Mouse (Mus musculus): ENCODE results near the gene Nanos1.

Gene Nanos1

GRCm38 (mm10) chr19:60755438-60756191, at the start of gene Nanos1:
Nanos1 (plus strand) TSS chr19:60755987.
- DNase-seq (ENCODE audit: low read depth in 2 of 2, low spot score in 2 of 2): peak; percentile 88 to 89

GRCm38 (mm10) chr19:60709193-60709900, 46.4 kb upstream of the Nanos1 start:
- no peak for DNase-seq (ENCODE audit: low read depth in 2 of 2, low spot score in 2 of 2)

GRCm38 (mm10) chr19:60710196-60710595, 45.6 kb upstream of the Nanos1 start:
- no peak for DNase-seq (ENCODE audit: low read depth in 2 of 2, low spot score in 2 of 2)

GRCm38 (mm10) chr19:60712577-60712976, 43.2 kb upstream of the Nanos1 start:
- no peak for DNase-seq (ENCODE audit: low read depth in 2 of 2, low spot score in 2 of 2)

GRCm38 (mm10) chr19:60716381-60716780, 39.4 kb upstream of the Nanos1 start:
- no peak for DNase-seq (ENCODE audit: low read depth in 2 of 2, low spot score in 2 of 2)

- DNase-seq (ENCODE audit: low read depth in 2 of 2, low spot score in 2 of 2): peak; percentile 23 to 55
Observed at GRCm38 (mm10) chr19:60730281-60730852, 25.4 kb upstream of the Nanos1 start.

GRCm38 (mm10) chr19:60731299-60731698, 24.5 kb upstream of the Nanos1 start:
- DNase-seq (ENCODE audit: low read depth in 2 of 2, low spot score in 2 of 2): no peak

GRCm38 (mm10) chr19:60731966-60732365, 23.8 kb upstream of the Nanos1 start:
- DNase-seq (ENCODE audit: low read depth in 2 of 2, low spot score in 2 of 2): no peak

- DNase-seq (ENCODE audit: low read depth in 2 of 2, low spot score in 2 of 2): no peak
Observed at GRCm38 (mm10) chr19:60740560-60740959, 15.2 kb upstream of the Nanos1 start.

GRCm38 (mm10) chr19:60743767-60744547, 11.8 kb upstream of the Nanos1 start:
- no peak for DNase-seq (ENCODE audit: low read depth in 2 of 2, low spot score in 2 of 2)

GRCm38 (mm10) chr19:60747801-60748200, 8.0 kb upstream of the Nanos1 start:
- DNase-seq (ENCODE audit: low read depth in 2 of 2, low spot score in 2 of 2): no peak

- peak; percentile 47 to 55 for DNase-seq (ENCODE audit: low read depth in 2 of 2, low spot score in 2 of 2)
Observed at GRCm38 (mm10) chr19:60756192-60757098, 658 bp downstream of the Nanos1 start.

- no peak for DNase-seq (ENCODE audit: low read depth in 2 of 2, low spot score in 2 of 2)
Observed at GRCm38 (mm10) chr19:60757099-60757785, 1.5 kb downstream of the Nanos1 start.

- DNase-seq (ENCODE audit: low read depth in 2 of 2, low spot score in 2 of 2): no peak
Observed at GRCm38 (mm10) chr19:60758896-60759835, 3.4 kb downstream of the Nanos1 start.

GRCm38 (mm10) chr19:60773366-60773765, 17.6 kb downstream of the Nanos1 start:
- DNase-seq (ENCODE audit: low read depth in 2 of 2, low spot score in 2 of 2): no peak

- no peak for DNase-seq (ENCODE audit: low read depth in 2 of 2, low spot score in 2 of 2)
Observed at GRCm38 (mm10) chr19:60782034-60782433, 26.2 kb downstream of the Nanos1 start.

GRCm38 (mm10) chr19:60784712-60785111, 28.9 kb downstream of the Nanos1 start:
- no peak for DNase-seq (ENCODE audit: low read depth in 2 of 2, low spot score in 2 of 2)

- no peak for DNase-seq (ENCODE audit: low read depth in 2 of 2, low spot score in 2 of 2)
Observed at GRCm38 (mm10) chr19:60787465-60788150, 31.8 kb downstream of the Nanos1 start.

Data from CD8-positive naive resting alpha-beta T cell, adult 2 months (primary cell).